Comparison of ENCODE assay signal across 8 mouse cellular contexts in genomic region chr3:96198181-96198580, GRCm38 (mm10). TPM values are rescaled to one million over a fixed set of nuclear protein-coding genes. Genes with fewer than 3 reads are reported as not detected.
A peak's percentile ranks its signal among the peaks of the same experiment; 100 is the strongest.
DNase-seq lines count a peak whose midpoint lies in the region; ATAC-seq and TF ChIP-seq lines count a peak whose summit lies in the region.

No protein-coding gene starts in this region.

- no peak for TF ChIP-seq CTCF in layer of hippocampus, adult 2 months (conservative IDR thresholded peaks at IDR 0.05)
- TF ChIP-seq CTCF in brain, embryonic 14.5 days (IDR thresholded peaks at IDR 0.05; ENCODE audit: borderline replicate concordance, extremely low read depth, insufficient read depth, insufficient read length): no peak
- TF ChIP-seq CTCF in lung, postnatal 0 days (IDR thresholded peaks at IDR 0.05): no peak
- no peak for TF ChIP-seq CTCF in stomach, postnatal 0 days (IDR thresholded peaks at IDR 0.05; ENCODE audit: low read depth)

- peak overlapping the region; percentile 93; the same call in 1 of the 2 replicates for H3K27ac ChIP-seq in layer of hippocampus, adult 2 months
- H3K27ac ChIP-seq in hindbrain, embryonic 13.5 days: peak overlapping the region; percentile 60
- no peak overlapping the region for H3K27ac ChIP-seq in lung, postnatal 0 days (ENCODE audit: low read length)
- peak overlapping the region; percentile 65 for H3K27ac ChIP-seq in stomach, postnatal 0 days (replicated peaks)

- DNase-seq in layer of hippocampus, adult 2 months (ENCODE audit: low spot score in 2 of 2): no peak
- no peak for DNase-seq in layer of hippocampus, postnatal 10 days (ENCODE audit: low spot score in 2 of 2)
- DNase-seq in brain, embryonic 14.5 days (ENCODE audit: low read depth): peak; percentile 68
- DNase-seq in lung, postnatal 0 days (ENCODE audit: low spot score): peak; percentile 47
- no peak for DNase-seq in stomach, postnatal 0 days (ENCODE audit: low spot score)
- no peak for DNase-seq in frontal cortex, adult 2 months (ENCODE audit: extremely low spot score in 1 of 2, low spot score in 1 of 2)
- DNase-seq in left cerebral cortex, postnatal 36 days (ENCODE audit: low spot score in 2 of 2): no peak

- WGBS in hindbrain, embryonic 13.5 days: 4% methylated on average over 6 of the region's 6 CpGs
- 3% methylated on average over 6 of the region's 6 CpGs for WGBS in lung, postnatal 0 days
- WGBS in stomach, postnatal 0 days: under 1% methylated on average over 6 of the region's 6 CpGs

- H3K27me3 ChIP-seq in hindbrain, embryonic 13.5 days: 0 out of 2 replicates have a peak, but pooled peaks cover 4% of the 10 kb centered on the region
- H3K27me3 ChIP-seq in lung, postnatal 0 days (replicated peaks; ENCODE audit: insufficient read depth, low read length): no peaks in the 10 kb centered on the region
- H3K27me3 ChIP-seq in stomach, postnatal 0 days (ENCODE audit: control insufficient read depth, insufficient read depth, low read length): no peaks in the 10 kb centered on the region

- peak; percentile 8; the same call in 1 of the 2 replicates for ATAC-seq in hindbrain, embryonic 13.5 days (ENCODE audit: low FRiP score)
- ATAC-seq in lung, postnatal 0 days: peak; percentile 16; the same call in 1 of the 2 replicates
- ATAC-seq in stomach, postnatal 0 days (ENCODE audit: low FRiP score, low TSS enrichment): peak; percentile 24

- H3K4me1 ChIP-seq in hindbrain, embryonic 13.5 days (replicated peaks): peaks cover 16% of the 10 kb centered on the region
- peaks cover 12% of the 10 kb centered on the region; the same call in 1 of the 2 replicates for H3K4me1 ChIP-seq in lung, postnatal 0 days (ENCODE audit: insufficient read depth, low read depth, low read length)
- peaks cover 9% of the 10 kb centered on the region for H3K4me1 ChIP-seq in stomach, postnatal 0 days (replicated peaks; ENCODE audit: control insufficient read depth, insufficient read depth)

- H3K4me2 ChIP-seq in hindbrain, embryonic 13.5 days: peak overlapping the region; percentile 98
- peak overlapping the region; percentile 95 for H3K4me2 ChIP-seq in lung, postnatal 0 days (replicated peaks; ENCODE audit: low read depth, low read length)
- peak overlapping the region; percentile 87 for H3K4me2 ChIP-seq in stomach, postnatal 0 days (replicated peaks; ENCODE audit: low read depth)

- no peaks in the 10 kb centered on the region for H3K9me3 ChIP-seq in hindbrain, embryonic 13.5 days
- no peaks in the 10 kb centered on the region for H3K9me3 ChIP-seq in lung, postnatal 0 days (ENCODE audit: low read length)
- H3K9me3 ChIP-seq in stomach, postnatal 0 days (ENCODE audit: control insufficient read depth, low read length): no peaks in the 10 kb centered on the region

- H3K4me3 ChIP-seq in layer of hippocampus, adult 2 months: peak overlapping the region; percentile 80
- peak overlapping the region; percentile 69 for H3K4me3 ChIP-seq in hindbrain, embryonic 13.5 days
- H3K4me3 ChIP-seq in lung, postnatal 0 days (ENCODE audit: low read depth, low read length): peak overlapping the region; percentile 56
- H3K4me3 ChIP-seq in stomach, postnatal 0 days (ENCODE audit: low read depth, low read length): peak overlapping the region; percentile 58; the same call in 1 of the 2 replicates

- intact Hi-C loops in left cerebral cortex, postnatal 36 days (cut with DNase I): no loop called here

- peak overlapping the region; percentile 92 for H3K9ac ChIP-seq in hindbrain, embryonic 13.5 days
- no peak overlapping the region for H3K9ac ChIP-seq in lung, postnatal 0 days (replicated peaks; ENCODE audit: low read depth)
- H3K9ac ChIP-seq in stomach, postnatal 0 days (ENCODE audit: low read length): no peak overlapping the region

- no peak for TF ChIP-seq EP300 in lung, postnatal 0 days (IDR thresholded peaks at IDR 0.05)
- no peak for TF ChIP-seq EP300 in stomach, postnatal 0 days (optimal IDR thresholded peaks at IDR 0.05)

- TF ChIP-seq POLR2A in brain, embryonic 14.5 days (IDR thresholded peaks at IDR 0.05; ENCODE audit: borderline replicate concordance, extremely low read depth, insufficient read depth, insufficient read length, poor library complexity, severe bottlenecking): no peak

- peaks cover 24% of the 10 kb centered on the region for H3K36me3 ChIP-seq in hindbrain, embryonic 13.5 days
- no peaks in the 10 kb centered on the region for H3K36me3 ChIP-seq in lung, postnatal 0 days (ENCODE audit: insufficient read depth, low read length)
- H3K36me3 ChIP-seq in stomach, postnatal 0 days (ENCODE audit: control insufficient read depth, insufficient read depth, low read length): no peaks in the 10 kb centered on the region

RNA-seq across cellular contexts. Expression of gene Sv2a, which starts 17.2 kb away (rescaled TPM):
- total RNA-seq in layer of hippocampus, adult 2 months (2021): 100 to 1,000 TPM; 352 to 370 TPM
- 100 to 1,000 TPM; 317 to 343 TPM for total RNA-seq in layer of hippocampus, postnatal 10 days (2021)
- polyA plus RNA-seq in brain, embryonic 14.5 days (2012; rRNA removed): 101 and 136 TPM in 2 replicates
- 84.0 and 88.7 TPM in 2 replicates for polyA plus RNA-seq in hindbrain, embryonic 13.5 days (2015; fragmentation: Nextera tagmentation; extraction: Ambion mirVana)
- 1.9 and 2.2 TPM in 2 replicates for polyA plus RNA-seq in lung, postnatal 0 days (2015; fragmentation: Nextera tagmentation; extraction: Ambion mirVana)
- polyA plus RNA-seq in stomach, postnatal 0 days (2015; fragmentation: Nextera tagmentation; extraction: Ambion mirVana): 2.9 and 4.2 TPM in 2 replicates
- 309 and 315 TPM in 2 replicates for polyA plus RNA-seq in frontal cortex, adult 2 months (2012; rRNA removed)
- total RNA-seq in left cerebral cortex, postnatal 36 days (2021): 100 to 1,000 TPM; 399 to 446 TPM

RNA-seq across cellular contexts. Expression of gene Bola1, which starts 21.3 kb away (rescaled TPM):
- 10 to 100 TPM; 16.2 to 16.7 TPM for total RNA-seq in layer of hippocampus, adult 2 months (2021)
- 10 to 100 TPM; 20.9 to 22.8 TPM for total RNA-seq in layer of hippocampus, postnatal 10 days (2021)
- 48.1 and 54.5 TPM in 2 replicates for polyA plus RNA-seq in brain, embryonic 14.5 days (2012; rRNA removed)
- 64.0 and 65.6 TPM in 2 replicates for polyA plus RNA-seq in hindbrain, embryonic 13.5 days (2015; fragmentation: Nextera tagmentation; extraction: Ambion mirVana)
- polyA plus RNA-seq in lung, postnatal 0 days (2015; fragmentation: Nextera tagmentation; extraction: Ambion mirVana): 50.1 and 51.1 TPM in 2 replicates
- polyA plus RNA-seq in stomach, postnatal 0 days (2015; fragmentation: Nextera tagmentation; extraction: Ambion mirVana): 53.6 and 55.1 TPM in 2 replicates
- polyA plus RNA-seq in frontal cortex, adult 2 months (2012; rRNA removed): 34.8 and 36.6 TPM in 2 replicates
- 10 to 100 TPM; 13.3 to 19.4 TPM for total RNA-seq in left cerebral cortex, postnatal 36 days (2021)

RNA-seq across cellular contexts. Expression of gene Hist2h2ab, which starts 21.5 kb away (rescaled TPM):
- total RNA-seq in layer of hippocampus, adult 2 months (2021): 10 to 100 TPM in 1 of 2 experiments, 1 to 10 TPM in 1; 9.3 to 12.7 TPM
- 10 to 100 TPM; 16.7 to 16.8 TPM for total RNA-seq in layer of hippocampus, postnatal 10 days (2021)
- 2.2 and 10.2 TPM in 2 replicates for polyA plus RNA-seq in brain, embryonic 14.5 days (2012; rRNA removed)
- 1.0 TPM in 1 of 2 replicates, not detected in the other for polyA plus RNA-seq in hindbrain, embryonic 13.5 days (2015; fragmentation: Nextera tagmentation; extraction: Ambion mirVana)
- polyA plus RNA-seq in lung, postnatal 0 days (2015; fragmentation: Nextera tagmentation; extraction: Ambion mirVana): 0.31 TPM in 1 of 2 replicates, not detected in the other
- 0.68 TPM in 1 of 2 replicates, not detected in the other for polyA plus RNA-seq in stomach, postnatal 0 days (2015; fragmentation: Nextera tagmentation; extraction: Ambion mirVana)
- polyA plus RNA-seq in frontal cortex, adult 2 months (2012; rRNA removed): 0.71 and 2.0 TPM in 2 replicates
- 10 to 100 TPM in 1 of 2 experiments, 1 to 10 TPM in 1; 10.0 to 11.1 TPM for total RNA-seq in left cerebral cortex, postnatal 36 days (2021)

RNA-seq across cellular contexts. Expression of gene Hist2h2ac, which starts 22.5 kb away (rescaled TPM):
- 10 to 100 TPM; 21.9 to 28.0 TPM for total RNA-seq in layer of hippocampus, adult 2 months (2021)
- 10 to 100 TPM; 42.5 to 52.0 TPM for total RNA-seq in layer of hippocampus, postnatal 10 days (2021)
- polyA plus RNA-seq in brain, embryonic 14.5 days (2012; rRNA removed): 8.3 and 12.6 TPM in 2 replicates
- polyA plus RNA-seq in hindbrain, embryonic 13.5 days (2015; fragmentation: Nextera tagmentation; extraction: Ambion mirVana): 3.1 and 3.6 TPM in 2 replicates
- 3.0 and 3.6 TPM in 2 replicates for polyA plus RNA-seq in lung, postnatal 0 days (2015; fragmentation: Nextera tagmentation; extraction: Ambion mirVana)
- 3.1 and 6.2 TPM in 2 replicates for polyA plus RNA-seq in stomach, postnatal 0 days (2015; fragmentation: Nextera tagmentation; extraction: Ambion mirVana)
- 0.80 and 1.9 TPM in 2 replicates for polyA plus RNA-seq in frontal cortex, adult 2 months (2012; rRNA removed)
- 10 to 100 TPM; 24.2 to 27.9 TPM for total RNA-seq in left cerebral cortex, postnatal 36 days (2021)

RNA-seq across cellular contexts. Expression of gene Hist2h2be, which starts 22.7 kb away (rescaled TPM):
- 1 to 10 TPM; 7.6 to 7.9 TPM for total RNA-seq in layer of hippocampus, adult 2 months (2021)
- 1 to 10 TPM; 3.9 TPM for total RNA-seq in layer of hippocampus, postnatal 10 days (2021)
- 12.3 and 19.6 TPM in 2 replicates for polyA plus RNA-seq in brain, embryonic 14.5 days (2012; rRNA removed)
- polyA plus RNA-seq in hindbrain, embryonic 13.5 days (2015; fragmentation: Nextera tagmentation; extraction: Ambion mirVana): 4.3 TPM in 2 replicates
- polyA plus RNA-seq in lung, postnatal 0 days (2015; fragmentation: Nextera tagmentation; extraction: Ambion mirVana): 2.3 and 4.0 TPM in 2 replicates
- polyA plus RNA-seq in stomach, postnatal 0 days (2015; fragmentation: Nextera tagmentation; extraction: Ambion mirVana): 3.2 and 3.4 TPM in 2 replicates
- polyA plus RNA-seq in frontal cortex, adult 2 months (2012; rRNA removed): 10.5 and 12.2 TPM in 2 replicates
- 1 to 10 TPM; 4.8 to 5.1 TPM for total RNA-seq in left cerebral cortex, postnatal 36 days (2021)

Comparison
In these comparisons a context has a peak if more than half of its experiments do, and no peak if none do; other contexts are left out.
1. DNase-seq: peak in brain, embryonic 14.5 days (single experiment) and lung, postnatal 0 days (single experiment); none in layer of hippocampus, adult 2 months (0 of 2), layer of hippocampus, postnatal 10 days (0 of 2), stomach, postnatal 0 days (single experiment), frontal cortex, adult 2 months (0 of 2) and left cerebral cortex, postnatal 36 days (0 of 2).
2. RNA of gene Sv2a, which starts 17.2 kb away (polyA plus RNA-seq): 309 to 315 TPM in frontal cortex, adult 2 months, 101 to 136 TPM in brain, embryonic 14.5 days and 84.0 to 88.7 TPM in hindbrain, embryonic 13.5 days; 2.9 to 4.2 TPM in stomach, postnatal 0 days and 1.9 to 2.2 TPM in lung, postnatal 0 days; every median in the first group is over 10 times any median in the second.
3. Peak in every context shown above with its lines, with median percentiles within 50 percentile points of each other: H3K4me3 ChIP-seq, ATAC-seq and H3K4me2 ChIP-seq.